In the genomic region with DNA sequence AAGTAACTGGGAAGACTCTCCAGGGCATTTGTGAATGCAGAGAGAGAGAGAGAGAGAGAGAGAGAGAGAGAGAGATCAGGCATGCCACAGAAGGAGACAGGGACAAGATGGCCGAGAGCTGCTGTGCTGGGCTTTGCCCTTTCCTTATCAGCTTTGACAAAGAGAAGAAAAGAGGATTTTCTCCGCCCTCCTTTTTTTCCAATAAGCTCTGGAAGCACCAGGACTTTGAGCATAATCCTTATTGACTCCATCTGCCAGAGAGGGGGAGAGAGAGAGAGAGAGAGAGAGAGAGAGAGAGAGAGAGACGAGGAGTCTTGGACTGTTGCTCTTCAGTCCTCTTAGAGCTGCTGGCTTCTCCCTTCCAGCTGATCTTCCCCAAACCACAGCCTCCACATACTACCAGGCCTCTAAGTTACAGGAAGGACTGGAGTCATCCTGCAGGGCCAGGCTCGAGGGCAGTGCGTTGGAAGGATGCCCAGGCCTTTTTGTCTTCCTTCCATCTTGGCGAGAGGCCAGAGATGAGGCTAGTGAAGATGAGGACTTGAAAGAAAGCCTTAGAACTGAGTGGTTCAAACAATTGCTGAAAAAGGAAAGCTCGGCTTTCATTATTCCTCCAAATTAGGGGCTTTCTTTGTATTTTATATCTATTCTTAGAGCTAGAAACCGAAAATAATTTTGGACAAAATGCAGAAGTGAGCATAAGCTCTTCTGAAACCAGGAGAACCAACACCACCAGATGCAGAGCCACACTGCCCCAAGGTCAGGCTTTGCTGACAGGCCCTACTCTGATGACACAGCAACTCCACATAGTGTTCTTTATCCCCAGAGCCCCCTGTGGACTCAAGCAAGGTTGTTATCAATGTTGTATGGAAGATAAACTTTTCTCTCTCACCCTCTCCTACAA, we compare ENCODE assay signal across 8 mouse cellular contexts. TPM values are rescaled to one million over a fixed set of nuclear protein-coding genes. Genes with fewer than 3 reads are reported as not detected.
DNase-seq lines count a peak whose midpoint lies in the region; ATAC-seq and TF ChIP-seq lines count a peak whose summit lies in the region.

No protein-coding gene starts in this region.

- no peak for ATAC-seq in intestine, embryonic 14.5 days (replicated peaks; ENCODE audit: low FRiP score, low TSS enrichment, low read depth)
- no peak for ATAC-seq in intestine, postnatal 0 days
- peak; percentile 48 for ATAC-seq in Patski
- no peak for ATAC-seq in activated CD4-positive, CD25-positive, alpha-beta regulatory T cell, adult 4 months

- H3K4me3 ChIP-seq in intestine, embryonic 14.5 days (ENCODE audit: low read depth, low read length), result no peak overlapping the region
- H3K4me3 ChIP-seq in intestine, postnatal 0 days (ENCODE audit: low read depth, low read length), result no peak overlapping the region
- no peak overlapping the region for H3K4me3 ChIP-seq in kidney, adult 2 months (ENCODE audit: insufficient read depth, low read depth, low read length)
- H3K4me3 ChIP-seq in midbrain, embryonic 10.5 days, result no peak overlapping the region

- H3K36me3 ChIP-seq in intestine, embryonic 14.5 days (ENCODE audit: control insufficient read depth, insufficient read depth, low read length), result no peaks in the 10 kb centered on the region
- H3K36me3 ChIP-seq in intestine, postnatal 0 days (ENCODE audit: control insufficient read depth, insufficient read depth), result no peaks in the 10 kb centered on the region
- H3K36me3 ChIP-seq in kidney, adult 2 months (ENCODE audit: control insufficient read depth, insufficient read depth, low read length), result no peaks in the 10 kb centered on the region
- no peaks in the 10 kb centered on the region for H3K36me3 ChIP-seq in midbrain, embryonic 10.5 days

- in situ Hi-C loops in Patski (cut with MboI; ENCODE audit: low pct_unique_long_range_greater_than_20kb), result no loop called here

- no peak overlapping the region for H3K9ac ChIP-seq in intestine, embryonic 14.5 days (ENCODE audit: low read length)
- H3K9ac ChIP-seq in intestine, postnatal 0 days (ENCODE audit: low read depth, low read length), result no peak overlapping the region

- POLR2A ChIA-PET in Patski (lab: Charles Lee), result interaction anchor here (0.6 to 0.9 kb wide), 2 partner anchors 18 to 290 kb away, joined by 3 read pairs; no protein-coding TSS in a partner anchor

- no peaks in the 10 kb centered on the region for H3K27me3 ChIP-seq in intestine, embryonic 14.5 days (replicated peaks; ENCODE audit: control insufficient read depth, insufficient read depth, low read length)
- no peaks in the 10 kb centered on the region for H3K27me3 ChIP-seq in intestine, postnatal 0 days (replicated peaks; ENCODE audit: control insufficient read depth, insufficient read depth, low read length)
- no peaks in the 10 kb centered on the region for H3K27me3 ChIP-seq in Patski
- no peaks in the 10 kb centered on the region for H3K27me3 ChIP-seq in kidney, adult 2 months (replicated peaks; ENCODE audit: control insufficient read depth, insufficient read depth, low read length)
- H3K27me3 ChIP-seq in midbrain, embryonic 10.5 days (ENCODE audit: low read depth, poor library complexity, severe bottlenecking), result no peaks in the 10 kb centered on the region

- H3K4me1 ChIP-seq in intestine, embryonic 14.5 days (replicated peaks; ENCODE audit: control insufficient read depth, insufficient read depth, low read length), result 0 out of 2 replicates have a peak, but pooled peaks cover 8% of the 10 kb centered on the region
- H3K4me1 ChIP-seq in intestine, postnatal 0 days (replicated peaks; ENCODE audit: control insufficient read depth, insufficient read depth, low read length), result no peaks in the 10 kb centered on the region
- H3K4me1 ChIP-seq in kidney, adult 2 months (ENCODE audit: control insufficient read depth, insufficient read depth, low read length), result no peaks in the 10 kb centered on the region
- H3K4me1 ChIP-seq in midbrain, embryonic 10.5 days, result peaks cover 9% of the 10 kb centered on the region

- H3K4me2 ChIP-seq in intestine, embryonic 14.5 days (ENCODE audit: low read length), result no peak overlapping the region
- no peak overlapping the region for H3K4me2 ChIP-seq in intestine, postnatal 0 days (replicated peaks; ENCODE audit: low read depth)

- H3K27ac ChIP-seq in intestine, embryonic 14.5 days (ENCODE audit: low read depth), result peak overlapping the region; percentile 36
- H3K27ac ChIP-seq in intestine, postnatal 0 days (ENCODE audit: low read depth, low read length), result no peak overlapping the region
- no peak overlapping the region; the same call in 1 of the 2 replicates for H3K27ac ChIP-seq in kidney, adult 2 months (ENCODE audit: insufficient read depth, low read depth, low read length)
- H3K27ac ChIP-seq in midbrain, embryonic 10.5 days (replicated peaks), result peak overlapping the region; percentile 29

- DNase-seq in intestine, embryonic 14.5 days (ENCODE audit: low spot score), result peak; percentile 70
- DNase-seq in Patski (ENCODE audit: low read depth, low spot score), result no peak
- peak; percentile 64 to 68 for DNase-seq in cerebellum, postnatal 36 days
- peak; percentile 81 for DNase-seq in kidney, adult 2 months
- DNase-seq in midbrain, embryonic 10.5 days (ENCODE audit: low spot score), result no peak
- DNase-seq in urinary bladder, postnatal 36 days (ENCODE audit: low spot score in 2 of 2), result peak; percentile 31 to 70

- no peak for TF ChIP-seq POLR2A in kidney, adult 2 months (IDR thresholded peaks at IDR 0.05; ENCODE audit: low read depth, low read length)

- H3K9me3 ChIP-seq in intestine, embryonic 14.5 days (ENCODE audit: control insufficient read depth, low read length), result no peaks in the 10 kb centered on the region
- no peaks in the 10 kb centered on the region for H3K9me3 ChIP-seq in intestine, postnatal 0 days (ENCODE audit: control insufficient read depth)
- H3K9me3 ChIP-seq in midbrain, embryonic 10.5 days (replicated peaks), result no peaks in the 10 kb centered on the region

- WGBS in intestine, embryonic 14.5 days, result 38% methylated on average over 8 of the region's 8 CpGs
- WGBS in intestine, postnatal 0 days, result 41% methylated on average over 8 of the region's 8 CpGs
- 53% methylated on average over 8 of the region's 8 CpGs for whole genome bisulfite sequencing in kidney, adult 2 months
- 60% methylated on average over 8 of the region's 8 CpGs for WGBS in midbrain, embryonic 10.5 days

- no peak for TF ChIP-seq CTCF in intestine, postnatal 0 days (IDR thresholded peaks at IDR 0.05; ENCODE audit: low read depth)
- no peak for TF ChIP-seq CTCF in Patski (IDR thresholded peaks at IDR 0.05)
- TF ChIP-seq CTCF in kidney, adult 2 months (conservative IDR thresholded peaks at IDR 0.05; ENCODE audit: insufficient read depth, insufficient read length, low read depth, low read length), result no peak

- CTCF ChIA-PET in Patski (lab: Charles Lee), result interaction anchor here (0.8 to 1.5 kb wide), 3 partner anchors 11 to 42 kb away, joined by 3 to 5 read pairs (median 3); no protein-coding TSS in a partner anchor

RNA-seq across cellular contexts. Expression of a gene that starts 59.3 kb away (rescaled TPM):
- polyA plus RNA-seq in intestine, embryonic 14.5 days (2014; fragmentation: Nextera tagmentation; extraction: Ambion mirVana), result 8.9 and 9.1 TPM in 2 replicates
- polyA plus RNA-seq in intestine, postnatal 0 days (2015; fragmentation: Nextera tagmentation; extraction: Ambion mirVana), result 1.1 TPM in 2 replicates
- polyA plus RNA-seq in Patski (2021), result 8.3 TPM
- 5.0 TPM in 2 replicates for polyA plus RNA-seq in kidney, adult 2 months (2012; rRNA removed)
- 1.2 and 1.7 TPM in 2 replicates for polyA plus RNA-seq in midbrain, embryonic 10.5 days (2016; fragmentation: Nextera tagmentation; extraction: Ambion mirVana)
- polyA plus RNA-seq in activated CD4-positive, CD25-positive, alpha-beta regulatory T cell, adult 4 months (2017; shearing (Covaris generic)), result not detected

Comparison
In these comparisons a context has a peak if more than half of its experiments do, and no peak if none do; other contexts are left out.
1. H3K27ac ChIP-seq: peak in intestine, embryonic 14.5 days (single experiment) and midbrain, embryonic 10.5 days (single experiment); none in intestine, postnatal 0 days (single experiment) and kidney, adult 2 months (single experiment).
2. DNase-seq: peak in intestine, embryonic 14.5 days (single experiment), cerebellum, postnatal 36 days (2 of 2), kidney, adult 2 months (single experiment) and urinary bladder, postnatal 36 days (2 of 2); none in Patski (single experiment) and midbrain, embryonic 10.5 days (single experiment).